Mouse (Mus musculus) bone marrow, adult 2 months (tissue): ENCODE data around the gene Oprm1.

ENCODE experiments used
- CTCF ChIP-seq: fragments of 200-500 bp; IDR thresholded peaks from 2 replicates; pipeline ENCODE4 v1.5.1; 2011; ENCODE audit warnings: low read length, control low read depth; ENCODE audit not compliant: control insufficient read depth, insufficient read depth
- POLR2A ChIP-seq: fragments of 200-500 bp; IDR thresholded peaks from 2 replicates; pipeline ENCODE4 v1.6.1; 2011; ENCODE audit warnings: low read depth, mild to moderate bottlenecking, control low read depth, low read length, borderline replicate concordance; ENCODE audit not compliant: control insufficient read depth

- TF ChIP-seq CTCF = no peak
- no peak for TF ChIP-seq POLR2A
These were observed 261.6 kb downstream of the Oprm1 start for GRCm38 (mm10) chr10:7019781-7020386.
